Mouse (Mus musculus) spleen, embryonic (tissue): ENCODE data around the gene Relt.

Experiments
- CTCF ChIA-PET: fragments of 350-600 bp; sonication (Branson Sonifier 250); formaldehyde crosslinking; loops from one replicate; lab custom pipeline; 2022; lab: Charles Lee

Relt gene

DNA sequence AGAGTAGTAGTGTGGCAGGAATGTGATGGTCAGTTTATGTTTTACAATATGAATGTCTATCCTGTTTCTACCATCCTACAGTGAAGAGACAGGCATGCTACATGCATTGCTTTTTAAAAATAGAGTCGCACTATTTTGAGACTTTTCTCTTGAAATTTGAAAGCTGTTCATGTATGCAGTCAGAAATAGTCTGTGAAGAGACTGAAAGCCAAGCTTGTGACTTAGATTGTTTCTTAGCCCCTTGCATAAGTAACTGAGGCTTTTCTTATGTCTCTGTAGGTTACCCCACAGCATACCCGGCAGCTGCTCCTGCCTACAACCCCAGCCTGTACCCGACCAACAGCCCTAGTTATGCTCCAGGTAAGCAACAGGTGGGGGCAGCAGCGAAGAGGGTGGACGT, 50.6 kb downstream of the Relt start:
- CTCF ChIA-PET: no interaction called here

DNA sequence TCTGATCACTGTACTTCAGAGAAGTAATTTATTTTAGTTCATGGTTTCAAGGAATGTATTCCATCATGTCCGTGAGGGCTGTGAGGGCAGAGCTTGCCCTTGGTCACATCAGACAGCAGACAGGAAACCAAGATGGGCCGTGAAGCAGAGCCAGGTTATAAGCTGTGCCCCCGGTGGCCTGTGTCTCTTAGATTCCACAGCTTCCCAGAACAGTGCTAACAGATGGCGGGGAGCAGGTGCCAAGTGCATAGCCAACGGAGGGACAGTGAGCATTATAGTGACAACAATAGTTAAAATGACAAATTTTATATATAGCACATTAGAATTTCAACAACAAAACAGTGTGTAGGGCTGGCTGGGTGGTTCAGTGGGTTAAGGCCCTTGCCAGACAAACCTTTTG, 51.3 kb downstream of the Relt start:
- CTCF ChIA-PET: no interaction called here

DNA sequence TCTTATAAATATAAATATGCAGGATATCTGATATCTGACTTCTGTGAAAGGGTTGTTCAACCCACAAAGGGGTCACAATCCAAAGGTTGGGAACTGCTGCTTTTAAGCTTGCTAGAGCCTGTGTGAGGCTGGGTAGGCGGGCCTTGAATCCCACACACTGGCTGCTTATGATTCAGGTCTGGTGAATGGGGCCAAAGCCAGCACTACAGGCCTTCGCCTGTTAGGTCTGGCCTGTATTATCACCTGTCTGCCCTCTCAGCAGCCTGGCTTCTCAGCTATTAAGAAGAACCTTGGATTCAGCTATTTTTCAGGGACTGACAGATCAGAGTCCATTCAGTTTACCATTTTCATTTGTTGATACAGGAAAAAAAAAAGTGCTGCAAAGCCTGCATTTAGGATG, 57.9 kb downstream of the Relt start:
- CTCF ChIA-PET: no interaction called here

DNA sequence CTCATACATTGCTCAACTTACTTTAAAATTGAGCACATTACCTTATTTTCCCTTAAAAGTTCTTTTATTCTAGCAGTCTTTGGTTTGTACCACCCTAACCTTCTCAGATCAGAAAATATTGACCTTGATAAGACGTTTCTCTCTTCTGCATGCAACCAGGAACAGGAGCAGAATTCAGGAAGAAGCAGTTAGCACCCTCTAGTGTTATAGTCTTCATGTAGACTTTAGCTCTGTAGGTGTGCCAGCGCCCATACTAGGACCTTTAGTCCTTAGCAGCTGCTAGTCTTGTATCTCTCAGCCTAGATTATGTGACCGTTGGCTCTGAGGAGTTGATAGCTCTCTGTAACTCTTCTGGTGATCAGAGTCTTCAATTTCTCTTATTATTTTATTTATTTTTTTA, 64.4 kb downstream of the Relt start:
- CTCF ChIA-PET: no interaction called here
